Mouse (Mus musculus): ENCODE data around the gene Phyhipl. TPM values are rescaled to one million over a fixed set of nuclear protein-coding genes. Genes with fewer than 3 reads are reported as not detected.

Gene Phyhipl
- polyA plus RNA-seq, 1 experiment from 2014 or later = 0.07 TPM

DNA sequence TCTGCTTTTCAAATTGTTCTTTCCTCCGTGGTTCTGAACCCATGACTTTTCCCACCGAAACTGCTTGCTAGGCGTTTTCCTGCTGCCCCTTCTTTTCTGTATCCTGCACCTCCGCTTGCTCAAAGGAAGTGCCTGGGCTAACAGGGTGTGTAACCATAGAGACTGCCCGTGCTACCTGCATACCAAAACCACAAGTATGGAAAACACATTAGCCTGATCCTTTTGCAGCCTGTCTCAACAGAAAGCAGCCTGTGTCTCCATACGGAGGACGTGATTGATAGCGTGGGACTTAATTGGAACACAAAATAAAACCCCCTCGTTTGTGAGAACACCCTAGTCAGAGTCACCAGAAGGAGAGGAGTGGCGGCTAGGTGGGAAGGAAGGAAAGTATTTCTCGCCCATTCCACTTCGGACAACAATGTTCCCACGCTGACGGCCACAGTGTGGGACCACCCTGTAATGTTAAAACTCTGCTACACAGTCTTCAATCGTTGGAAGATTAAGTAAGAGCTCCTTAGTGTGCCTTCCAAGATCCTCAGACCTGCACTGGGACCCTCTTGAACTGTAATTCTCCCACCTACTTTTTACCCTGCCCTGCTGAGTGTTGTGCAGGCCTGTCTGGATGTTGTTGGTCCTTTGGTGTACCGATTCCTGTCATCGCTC, 15.6 kb downstream of the Phyhipl start:
- Histone ChIP-seq H3K9ac (replicated peaks) (no peak overlapping the region), H3K27ac (ENCODE audit: low read depth) (no peak overlapping the region), H3K4me2 (ENCODE audit: low read depth, low read length) (no peak overlapping the region), H3K4me1 (ENCODE audit: insufficient read depth) (no peaks in the 10 kb centered on the region), H3K36me3 (replicated peaks; ENCODE audit: insufficient read depth, low read length) (no peaks in the 10 kb centered on the region), H3K9me3 (ENCODE audit: low read length) (no peaks in the 10 kb centered on the region), H3K4me3 (ENCODE audit: low read depth, low read length) (no peak overlapping the region), H3K27me3 (ENCODE audit: insufficient read depth, low read length) (no peaks in the 10 kb centered on the region)
- no peak for ATAC-seq
- no peak for DNase-seq
- WGBS (ENCODE audit: insufficient replicate concordance) = 70% methylated on average over 17 of the region's 17 CpGs
- no peak for TF ChIP-seq CTCF (IDR thresholded peaks at IDR 0.05; ENCODE audit: low read depth)
- TF ChIP-seq EP300 (IDR thresholded peaks at IDR 0.05; ENCODE audit: low read depth) = no peak

DNA sequence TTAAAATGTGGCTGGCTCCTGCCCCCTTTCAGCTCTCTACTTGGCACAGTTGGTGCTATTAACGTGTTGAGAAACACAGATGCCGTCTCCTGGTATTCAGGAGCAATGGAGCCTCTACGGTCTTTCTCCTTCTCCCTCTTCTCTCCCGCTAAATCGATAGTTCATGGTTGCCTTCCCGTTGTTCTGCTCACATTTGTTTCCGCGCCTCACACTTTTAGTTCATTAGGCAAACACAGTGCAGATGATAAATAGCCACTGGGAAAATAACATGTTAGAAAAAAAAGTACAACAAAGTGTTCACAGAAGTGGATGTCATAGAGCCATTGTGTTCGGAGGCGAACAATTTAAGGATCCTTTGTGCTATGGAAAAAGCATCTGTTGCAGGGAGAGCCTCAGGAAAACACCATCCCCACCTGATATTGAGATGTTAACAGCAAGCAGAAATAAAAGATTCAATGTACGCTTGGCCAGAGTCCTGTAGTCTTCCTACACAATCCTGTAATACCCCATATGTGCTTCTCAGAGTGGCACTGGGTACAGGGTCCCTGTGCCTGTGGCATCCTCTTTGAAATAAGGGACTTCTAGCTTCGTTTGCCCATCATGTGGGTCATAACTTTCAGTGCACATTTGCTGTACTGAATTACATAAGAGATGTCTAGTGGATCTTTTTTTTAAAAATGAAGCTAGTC, 18.0 kb downstream of the Phyhipl start:
- no peak overlapping the region for H3K4me2 ChIP-seq (ENCODE audit: low read depth, low read length)
- H3K27ac ChIP-seq (ENCODE audit: low read depth) = no peak overlapping the region
- H3K36me3 ChIP-seq (replicated peaks; ENCODE audit: insufficient read depth, low read length) = no peaks in the 10 kb centered on the region
- H3K9ac ChIP-seq (replicated peaks) = no peak overlapping the region
- no peaks in the 10 kb centered on the region for H3K4me1 ChIP-seq (ENCODE audit: insufficient read depth)
- no peak for DNase-seq
- no peak overlapping the region for H3K4me3 ChIP-seq (ENCODE audit: low read depth, low read length)
- H3K27me3 ChIP-seq (ENCODE audit: insufficient read depth, low read length) = no peaks in the 10 kb centered on the region
- no peak for ATAC-seq
- TF ChIP-seq EP300 (IDR thresholded peaks at IDR 0.05; ENCODE audit: low read depth) = no peak
- TF ChIP-seq CTCF (IDR thresholded peaks at IDR 0.05; ENCODE audit: low read depth) = no peak
- WGBS (ENCODE audit: insufficient replicate concordance) = 74% methylated on average over 12 of the region's 12 CpGs
- no peaks in the 10 kb centered on the region for H3K9me3 ChIP-seq (ENCODE audit: low read length)

DNA sequence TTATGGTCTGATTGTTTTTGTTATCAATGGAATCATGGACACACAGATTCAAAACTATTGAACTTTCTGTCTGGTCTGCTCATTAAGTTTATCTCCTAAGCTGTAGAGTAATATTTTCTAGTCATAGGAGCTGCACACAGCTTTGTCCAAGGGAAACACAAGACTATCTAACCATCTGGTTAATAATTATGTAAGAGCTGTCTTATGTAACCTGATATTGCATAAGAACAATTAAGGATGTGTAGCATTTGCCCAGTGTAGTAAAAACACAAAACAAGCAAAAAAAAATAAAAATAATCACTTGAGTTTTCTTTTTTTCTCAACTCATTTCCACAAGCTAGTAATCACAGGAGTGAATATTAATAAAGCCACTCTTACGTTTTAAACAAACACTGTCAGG, 20.5 kb downstream of the Phyhipl start:
- TF ChIP-seq CTCF (IDR thresholded peaks at IDR 0.05; ENCODE audit: low read depth) (no peak), EP300 (IDR thresholded peaks at IDR 0.05; ENCODE audit: low read depth) (no peak)
- no peak for DNase-seq
- no peaks in the 10 kb centered on the region for H3K36me3 ChIP-seq (replicated peaks; ENCODE audit: insufficient read depth, low read length)
- no peaks in the 10 kb centered on the region for H3K4me1 ChIP-seq (ENCODE audit: insufficient read depth)
- no peak overlapping the region for H3K4me3 ChIP-seq (ENCODE audit: low read depth, low read length)
- no peak overlapping the region for H3K4me2 ChIP-seq (ENCODE audit: low read depth, low read length)
- no peaks in the 10 kb centered on the region for H3K9me3 ChIP-seq (ENCODE audit: low read length)
- no peak overlapping the region for H3K9ac ChIP-seq (replicated peaks)
- 64% methylated on average over 1 of the region's 1 CpGs for WGBS (ENCODE audit: insufficient replicate concordance)
- no peak overlapping the region for H3K27ac ChIP-seq (ENCODE audit: low read depth)
- no peaks in the 10 kb centered on the region for H3K27me3 ChIP-seq (ENCODE audit: insufficient read depth, low read length)
- ATAC-seq = no peak

DNA sequence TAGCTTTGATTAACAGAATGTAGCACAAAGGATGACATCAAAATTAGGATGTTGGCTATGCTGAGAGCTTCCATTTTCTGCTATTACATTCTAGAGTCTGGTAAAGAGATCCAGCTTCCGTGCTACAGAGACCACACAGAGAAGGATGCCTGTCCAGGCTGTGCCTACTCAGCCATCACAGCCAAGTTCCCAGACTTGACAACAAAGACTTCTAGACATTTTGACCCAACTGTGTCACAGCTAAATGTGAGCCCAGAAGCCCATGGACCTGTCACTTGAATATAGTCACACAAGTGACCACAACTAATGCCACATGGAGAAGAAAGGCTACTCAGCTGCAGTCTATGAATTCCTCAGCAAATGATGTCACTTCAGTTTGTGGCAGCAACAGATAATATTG, 24.6 kb downstream of the Phyhipl start:
- 85% methylated on average over 1 of the region's 1 CpGs for WGBS (ENCODE audit: insufficient replicate concordance)
- TF ChIP-seq CTCF (IDR thresholded peaks at IDR 0.05; ENCODE audit: low read depth) (no peak), EP300 (IDR thresholded peaks at IDR 0.05; ENCODE audit: low read depth) (no peak)
- no peaks in the 10 kb centered on the region for H3K4me1 ChIP-seq (ENCODE audit: insufficient read depth)
- ATAC-seq = no peak
- H3K36me3 ChIP-seq (replicated peaks; ENCODE audit: insufficient read depth, low read length) = no peaks in the 10 kb centered on the region
- no peak for DNase-seq
- H3K27me3 ChIP-seq (ENCODE audit: insufficient read depth, low read length) = no peaks in the 10 kb centered on the region
- no peak overlapping the region for H3K27ac ChIP-seq (ENCODE audit: low read depth)
- H3K9ac ChIP-seq (replicated peaks) = no peak overlapping the region
- no peaks in the 10 kb centered on the region for H3K9me3 ChIP-seq (ENCODE audit: low read length)
- H3K4me3 ChIP-seq (ENCODE audit: low read depth, low read length) = no peak overlapping the region
- H3K4me2 ChIP-seq (ENCODE audit: low read depth, low read length) = no peak overlapping the region

DNA sequence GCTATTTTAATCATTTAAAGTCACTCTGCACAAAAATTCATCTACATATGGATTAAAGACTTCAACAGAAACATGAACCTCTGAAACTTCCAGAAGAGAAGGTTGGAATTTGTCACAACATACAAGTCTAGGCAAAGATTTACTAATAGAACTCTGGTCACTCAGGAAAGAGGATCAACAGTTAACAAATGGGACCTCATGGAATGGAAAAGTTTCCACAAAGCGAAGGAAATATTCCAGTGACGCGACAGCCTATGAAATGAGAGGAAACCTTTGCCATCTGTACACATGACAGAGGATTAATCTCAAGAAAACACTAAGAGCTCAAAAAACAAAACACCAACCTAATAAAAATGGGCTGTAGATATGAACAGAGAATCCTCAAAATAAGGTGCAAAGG, 32.3 kb downstream of the Phyhipl start:
- WGBS (ENCODE audit: insufficient replicate concordance) = 84% methylated on average over 3 of the region's 3 CpGs
- Histone ChIP-seq H3K27me3 (ENCODE audit: insufficient read depth, low read length) (no peaks in the 10 kb centered on the region), H3K9ac (replicated peaks) (no peak overlapping the region), H3K4me2 (ENCODE audit: low read depth, low read length) (no peak overlapping the region), H3K27ac (ENCODE audit: low read depth) (no peak overlapping the region), H3K4me3 (ENCODE audit: low read depth, low read length) (no peak overlapping the region), H3K36me3 (replicated peaks; ENCODE audit: insufficient read depth, low read length) (no peaks in the 10 kb centered on the region), H3K4me1 (ENCODE audit: insufficient read depth) (no peaks in the 10 kb centered on the region), H3K9me3 (ENCODE audit: low read length) (no peaks in the 10 kb centered on the region)
- no peak for ATAC-seq
- no peak for DNase-seq
- TF ChIP-seq EP300 (IDR thresholded peaks at IDR 0.05; ENCODE audit: low read depth) (no peak), CTCF (IDR thresholded peaks at IDR 0.05; ENCODE audit: low read depth) (no peak)

DNA sequence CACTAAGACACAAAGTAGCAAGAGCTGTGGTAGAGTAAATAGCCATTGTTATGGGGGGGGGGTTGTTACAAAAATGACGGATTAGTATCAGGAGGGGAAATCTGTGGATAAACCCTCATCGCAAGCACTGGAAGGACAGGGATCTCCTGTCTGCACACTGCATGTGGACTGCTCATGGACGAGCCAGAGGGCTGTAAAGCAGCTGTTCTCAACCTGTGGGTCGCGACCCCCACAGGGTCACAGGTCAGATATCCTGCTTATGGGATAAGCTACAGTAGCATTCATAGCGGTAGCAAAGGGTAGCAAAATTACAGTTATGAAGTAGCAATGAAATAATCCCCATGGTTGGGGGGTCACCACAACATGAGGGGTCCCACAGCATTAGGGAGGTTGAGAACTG, 39.4 kb downstream of the Phyhipl start:
- Histone ChIP-seq H3K9me3 (ENCODE audit: low read length) (no peaks in the 10 kb centered on the region), H3K4me3 (ENCODE audit: low read depth, low read length) (no peak overlapping the region), H3K9ac (replicated peaks) (no peak overlapping the region), H3K36me3 (replicated peaks; ENCODE audit: insufficient read depth, low read length) (no peaks in the 10 kb centered on the region), H3K27ac (ENCODE audit: low read depth) (no peak overlapping the region), H3K4me2 (ENCODE audit: low read depth, low read length) (no peak overlapping the region), H3K27me3 (ENCODE audit: insufficient read depth, low read length) (no peaks in the 10 kb centered on the region), H3K4me1 (ENCODE audit: insufficient read depth) (no peaks in the 10 kb centered on the region)
- WGBS (ENCODE audit: insufficient replicate concordance) = 76% methylated on average over 6 of the region's 6 CpGs
- ATAC-seq (no peak), DNase-seq (no peak)
- TF ChIP-seq EP300 (IDR thresholded peaks at IDR 0.05; ENCODE audit: low read depth) (no peak), CTCF (IDR thresholded peaks at IDR 0.05; ENCODE audit: low read depth) (no peak)
